Mouse (Mus musculus): ENCODE data around the gene Fgfr2.

The Fgfr2 gene

GRCm38 (mm10) chr7:132398487-132398886 is 724.7 kb downstream of the Fgfr2 start:
- DNase-seq (ENCODE audit: low spot score), result no peak

- DNase-seq (ENCODE audit: low spot score), result no peak
Measured at GRCm38 (mm10) chr7:132396661-132397322, 726.4 kb downstream of the Fgfr2 start.

- no peak for DNase-seq (ENCODE audit: low spot score)
Measured at GRCm38 (mm10) chr7:132393582-132394175, 729.5 kb downstream of the Fgfr2 start.

GRCm38 (mm10) chr7:132393014-132393406 is 730.1 kb downstream of the Fgfr2 start:
- no peak for DNase-seq (ENCODE audit: low spot score)

- DNase-seq (ENCODE audit: low spot score), result no peak
Measured at GRCm38 (mm10) chr7:132392233-132393013, 730.7 kb downstream of the Fgfr2 start.

GRCm38 (mm10) chr7:132389473-132389872 is 733.7 kb downstream of the Fgfr2 start:
- no peak for DNase-seq (ENCODE audit: low spot score)

GRCm38 (mm10) chr7:132387507-132387906 is 735.6 kb downstream of the Fgfr2 start:
- no peak for DNase-seq (ENCODE audit: low spot score)

- DNase-seq (ENCODE audit: low spot score), result no peak
Measured at GRCm38 (mm10) chr7:132386316-132386715, 736.8 kb downstream of the Fgfr2 start.

GRCm38 (mm10) chr7:132385456-132386130 is 737.6 kb downstream of the Fgfr2 start:
- DNase-seq (ENCODE audit: low spot score), result no peak

GRCm38 (mm10) chr7:132384736-132385455 is 738.3 kb downstream of the Fgfr2 start:
- DNase-seq (ENCODE audit: low spot score), result no peak

- DNase-seq (ENCODE audit: low spot score), result no peak
Measured at GRCm38 (mm10) chr7:132380634-132381336, 742.4 kb downstream of the Fgfr2 start.

- no peak for DNase-seq (ENCODE audit: low spot score)
Measured at GRCm38 (mm10) chr7:132377913-132378312, 745.2 kb downstream of the Fgfr2 start.

GRCm38 (mm10) chr7:132373594-132374378 is 749.4 kb downstream of the Fgfr2 start:
- DNase-seq (ENCODE audit: low spot score), result no peak

- DNase-seq (ENCODE audit: low spot score), result no peak
Measured at GRCm38 (mm10) chr7:132372752-132373513, 750.2 kb downstream of the Fgfr2 start.

- DNase-seq (ENCODE audit: low spot score), result no peak
Measured at GRCm38 (mm10) chr7:132371832-132372231, 751.3 kb downstream of the Fgfr2 start.

GRCm38 (mm10) chr7:132369784-132370183 is 753.4 kb downstream of the Fgfr2 start:
- DNase-seq (ENCODE audit: low spot score), result no peak

- DNase-seq (ENCODE audit: low spot score), result no peak
Measured at GRCm38 (mm10) chr7:132368859-132369258, 754.3 kb downstream of the Fgfr2 start.

- DNase-seq (ENCODE audit: low spot score), result no peak
Measured at GRCm38 (mm10) chr7:132367344-132367743, 755.8 kb downstream of the Fgfr2 start.

GRCm38 (mm10) chr7:132365703-132366384 is 757.3 kb downstream of the Fgfr2 start:
- DNase-seq (ENCODE audit: low spot score), result no peak
